Mouse (Mus musculus): ENCODE data around the gene Ciapin1. TPM values are rescaled to one million over a fixed set of nuclear protein-coding genes. Genes with fewer than 3 reads are reported as not detected.

Ciapin1 gene
- polyA plus RNA-seq, 1 experiment from 2014 or later = 95.1 TPM

GRCm38 (mm10) chr8:94785247-94785985 is 52.7 kb downstream of the Ciapin1 start:
- Histone ChIP-seq H3K27me3 (replicated peaks; ENCODE audit: control insufficient read depth, insufficient read depth, low read length) (no peaks in the 10 kb centered on the region), H3K27ac (ENCODE audit: low read depth, low read length) (peak overlapping the region; percentile 90), H3K9me3 (ENCODE audit: control insufficient read depth) (no peaks in the 10 kb centered on the region), H3K4me1 (replicated peaks; ENCODE audit: control insufficient read depth, insufficient read depth, low read length) (peaks cover 8% of the 10 kb centered on the region), H3K4me3 (ENCODE audit: low read depth, low read length) (no peak overlapping the region), H3K9ac (ENCODE audit: low read depth, low read length) (no peak overlapping the region), H3K36me3 (ENCODE audit: control insufficient read depth, insufficient read depth) (peaks cover 3% of the 10 kb centered on the region; the same call in 1 of the 2 replicates), H3K4me2 (replicated peaks; ENCODE audit: low read depth) (no peak overlapping the region)
- peak; percentile 39 for ATAC-seq
- peak; percentile 76 for TF ChIP-seq CTCF (IDR thresholded peaks at IDR 0.05; ENCODE audit: low read depth)
- WGBS = 25% methylated on average over 12 of the region's 12 CpGs

- no peak for ATAC-seq
- H3K4me2 ChIP-seq (replicated peaks; ENCODE audit: low read depth) = no peak overlapping the region
- 73% methylated on average over 4 of the region's 4 CpGs for WGBS
- no peak overlapping the region for H3K4me3 ChIP-seq (ENCODE audit: low read depth, low read length)
- H3K9ac ChIP-seq (ENCODE audit: low read depth, low read length) = no peak overlapping the region
- H3K36me3 ChIP-seq (ENCODE audit: control insufficient read depth, insufficient read depth) = peaks cover 11% of the 10 kb centered on the region
- H3K27me3 ChIP-seq (replicated peaks; ENCODE audit: control insufficient read depth, insufficient read depth, low read length) = no peaks in the 10 kb centered on the region
- peaks cover 12% of the 10 kb centered on the region for H3K4me1 ChIP-seq (replicated peaks; ENCODE audit: control insufficient read depth, insufficient read depth, low read length)
- TF ChIP-seq CTCF (IDR thresholded peaks at IDR 0.05; ENCODE audit: low read depth) = no peak
- peak overlapping the region; percentile 90; the same call in 1 of the 2 replicates for H3K27ac ChIP-seq (ENCODE audit: low read depth, low read length)
- no peaks in the 10 kb centered on the region for H3K9me3 ChIP-seq (ENCODE audit: control insufficient read depth)
Observed at GRCm38 (mm10) chr8:94783890-94784289, 54.3 kb downstream of the Ciapin1 start.

- Histone ChIP-seq H3K9ac (ENCODE audit: low read depth, low read length) (no peak overlapping the region), H3K9me3 (ENCODE audit: control insufficient read depth) (no peaks in the 10 kb centered on the region), H3K27ac (ENCODE audit: low read depth, low read length) (peak overlapping the region; percentile 94), H3K4me2 (replicated peaks; ENCODE audit: low read depth) (peak overlapping the region; percentile 41), H3K27me3 (replicated peaks; ENCODE audit: control insufficient read depth, insufficient read depth, low read length) (no peaks in the 10 kb centered on the region), H3K36me3 (ENCODE audit: control insufficient read depth, insufficient read depth) (peaks cover 11% of the 10 kb centered on the region), H3K4me1 (replicated peaks; ENCODE audit: control insufficient read depth, insufficient read depth, low read length) (peaks cover 19% of the 10 kb centered on the region), H3K4me3 (ENCODE audit: low read depth, low read length) (no peak overlapping the region)
- TF ChIP-seq CTCF (IDR thresholded peaks at IDR 0.05; ENCODE audit: low read depth) = no peak
- peak; percentile 83 for ATAC-seq
- 8% methylated on average over 11 of the region's 11 CpGs for WGBS
Observed at GRCm38 (mm10) chr8:94781838-94782235, 56.3 kb downstream of the Ciapin1 start.

GRCm38 (mm10) chr8:94781155-94781837 is 56.9 kb downstream of the Ciapin1 start:
- WGBS = 38% methylated on average over 7 of the region's 7 CpGs
- Histone ChIP-seq H3K4me2 (replicated peaks; ENCODE audit: low read depth) (peak overlapping the region; percentile 41), H3K4me3 (ENCODE audit: low read depth, low read length) (no peak overlapping the region), H3K9ac (ENCODE audit: low read depth, low read length) (peak overlapping the region; percentile 37; the same call in 1 of the 2 replicates), H3K27ac (ENCODE audit: low read depth, low read length) (peak overlapping the region; percentile 94), H3K4me1 (replicated peaks; ENCODE audit: control insufficient read depth, insufficient read depth, low read length) (peaks cover 19% of the 10 kb centered on the region), H3K36me3 (ENCODE audit: control insufficient read depth, insufficient read depth) (peaks cover 11% of the 10 kb centered on the region), H3K9me3 (ENCODE audit: control insufficient read depth) (no peaks in the 10 kb centered on the region), H3K27me3 (replicated peaks; ENCODE audit: control insufficient read depth, insufficient read depth, low read length) (no peaks in the 10 kb centered on the region)
- peak; percentile 44 for ATAC-seq
- no peak for TF ChIP-seq CTCF (IDR thresholded peaks at IDR 0.05; ENCODE audit: low read depth)

GRCm38 (mm10) chr8:94780491-94781154 is 57.5 kb downstream of the Ciapin1 start:
- WGBS = 78% methylated on average over 21 of the region's 21 CpGs

More at GRCm38 (mm10) chr8:94780491-94781154, 57.5 kb downstream of the Ciapin1 start:
- peaks cover 11% of the 10 kb centered on the region for H3K36me3 ChIP-seq (ENCODE audit: control insufficient read depth, insufficient read depth)
- H3K27ac ChIP-seq (ENCODE audit: low read depth, low read length) = peak overlapping the region; percentile 94
- no peak for ATAC-seq
- H3K9ac ChIP-seq (ENCODE audit: low read depth, low read length) = no peak overlapping the region
- TF ChIP-seq CTCF (IDR thresholded peaks at IDR 0.05; ENCODE audit: low read depth) = 0 out of 2 replicates have a peak, but pooled peaks have one; percentile 5
- no peaks in the 10 kb centered on the region for H3K9me3 ChIP-seq (ENCODE audit: control insufficient read depth)
- no peaks in the 10 kb centered on the region for H3K27me3 ChIP-seq (replicated peaks; ENCODE audit: control insufficient read depth, insufficient read depth, low read length)
- H3K4me2 ChIP-seq (replicated peaks; ENCODE audit: low read depth) = no peak overlapping the region
- peaks cover 19% of the 10 kb centered on the region for H3K4me1 ChIP-seq (replicated peaks; ENCODE audit: control insufficient read depth, insufficient read depth, low read length)
- no peak overlapping the region for H3K4me3 ChIP-seq (ENCODE audit: low read depth, low read length)

All from intestine, postnatal 0 days (tissue).